Mouse (Mus musculus): ENCODE data around the gene Eif4a1.

DNA sequence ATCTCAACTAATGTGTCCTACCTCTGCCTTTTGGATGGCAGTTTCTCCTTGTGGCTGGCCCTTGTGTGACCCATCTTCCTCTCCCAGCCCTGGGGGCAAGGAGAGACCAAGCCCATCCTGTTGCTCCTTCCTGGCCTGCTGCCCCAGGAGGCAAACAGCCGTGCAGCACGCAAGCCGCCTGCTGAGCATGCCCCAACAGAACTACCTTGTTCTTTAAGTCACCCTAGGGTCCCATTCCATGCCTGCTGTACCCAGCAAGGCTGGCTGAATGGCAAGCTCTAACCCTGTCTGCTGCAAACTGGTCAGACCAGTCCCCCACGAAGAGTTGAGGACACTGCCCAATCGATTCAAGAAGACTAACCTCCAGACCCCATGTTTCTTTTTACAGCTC is 16.2 kb downstream of the Eif4a1 start:
- TF ChIP-seq CTCF (IDR thresholded peaks at IDR 0.05; ENCODE audit: borderline replicate concordance, insufficient read depth, low read depth, low read length) (no peak), POLR2A (IDR thresholded peaks at IDR 0.05; ENCODE audit: borderline replicate concordance, insufficient read depth, low read length) (no peak)
